Mouse (Mus musculus) G1E (cell line): ENCODE data around the gene Gabbr1. TPM values are rescaled to one million over a fixed set of nuclear protein-coding genes. Genes with fewer than 3 reads are reported as not detected.

Experiments used
- ATAC-seq: 2 replicates; pipeline ENCODE4 v1.8.0; 2016; ENCODE audit warnings: mild to moderate bottlenecking; ENCODE audit not compliant: insufficient number of reproducible peaks, poor library complexity, low FRiP score, severe bottlenecking; ENCODE audit errors: extremely low read depth
- DNase-seq: peaks from one replicate; pipeline ENCODE4 v3.0.0; 2012; ENCODE audit warnings: low spot score
- H3K27me3 ChIP-seq: 2 replicates; pipeline ENCODE4 v1.6.1; 2012; ENCODE audit warnings: mild to moderate bottlenecking, low read length, inconsistent platforms; ENCODE audit not compliant: insufficient read depth
- H3K36me3 ChIP-seq: replicated peaks from 2 replicates; pipeline ENCODE3; 2012; ENCODE audit warnings: mild to moderate bottlenecking, inconsistent platforms
- H3K4me1 ChIP-seq: 2 replicates; pipeline ENCODE4 v1.6.1; 2012; ENCODE audit warnings: low read depth, low read length, inconsistent platforms, mixed read lengths; ENCODE audit not compliant: insufficient read depth
- H3K4me3 ChIP-seq: 2 replicates; pipeline ENCODE4 v1.5.1; 2012; ENCODE audit warnings: low read depth, mild to moderate bottlenecking, inconsistent platforms, low read length, moderate library complexity, mixed read lengths
- H3K9me3 ChIP-seq: replicated peaks from 2 replicates; pipeline ENCODE4 v1.6.1; 2012; ENCODE audit warnings: inconsistent platforms
- CTCF ChIP-seq: IDR thresholded peaks from 2 replicates; pipeline ENCODE4 v1.5.1; 2012; ENCODE audit warnings: low read depth, low read length, inconsistent platforms, mixed read lengths
- GATA1 ChIP-seq: IDR thresholded peaks from 2 replicates; pipeline ENCODE4 v1.6.1; 2012; ENCODE audit warnings: borderline replicate concordance, low read length, inconsistent platforms, mixed read lengths
- GATA2 ChIP-seq: IDR thresholded peaks from 2 replicates; pipeline ENCODE4 v1.6.1; 2012; ENCODE audit warnings: low read depth, low read length, inconsistent platforms, borderline replicate concordance
- POLR2AphosphoS5 ChIP-seq: IDR thresholded peaks from 2 replicates; pipeline ENCODE4 v1.6.1; 2012; ENCODE audit warnings: low read depth, low read length, inconsistent platforms; ENCODE audit not compliant: insufficient replicate concordance
- TAL1 ChIP-seq: conservative IDR thresholded peaks from 2 replicates; pipeline ENCODE4 v1.6.1; 2012; ENCODE audit warnings: low read depth, low read length, inconsistent platforms, mixed read lengths
- polyA plus RNA-seq: library from polyadenylated mRNA; stranded (reverse); fragments of >175 nt; gene quantifications from 2 replicates; pipeline ENCODE4 v1.2.3, GENCODE M21; 2012
- total RNA-seq, 2 experiments: library from RNA; stranded (forward) in 1 of 2; stranded (reverse) in 1 of 2; fragments of 200-1000 nt in 1 of 2; fragments of >200 nt in 1 of 2; fragmentation: Nextera tagmentation in 1 of 2; gene quantifications; 2 replicates each; pipeline ENCODE4 v1.2.3; 2014 to 2017

Gene Gabbr1
- total and polyA plus RNA-seq, 3 experiments, result 11.7 to 36.4 (median 31.9) TPM

GRCm38 (mm10) chr17:37080119-37080518 lies 34.4 kb downstream of the Gabbr1 start:
- H3K9me3 ChIP-seq, result no peaks in the 10 kb centered on the region
- no peak for DNase-seq
- no peaks in the 10 kb centered on the region for H3K4me1 ChIP-seq
- H3K4me3 ChIP-seq, result no peak overlapping the region
- no peak for ATAC-seq
- H3K36me3 ChIP-seq, result peaks cover 2% of the 10 kb centered on the region
- TF ChIP-seq POLR2AphosphoS5 (no peak), TAL1 (no peak), CTCF (no peak), GATA1 (no peak), GATA2 (no peak)
- 0 out of 2 replicates have a peak, but pooled peaks cover 2% of the 10 kb centered on the region for H3K27me3 ChIP-seq

GRCm38 (mm10) chr17:37081659-37082058 lies 35.9 kb downstream of the Gabbr1 start:
- Histone ChIP-seq H3K4me1 (no peaks in the 10 kb centered on the region), H3K9me3 (no peaks in the 10 kb centered on the region), H3K36me3 (no peaks in the 10 kb centered on the region), H3K27me3 (peaks cover 5% of the 10 kb centered on the region; the same call in 1 of the 2 replicates), H3K4me3 (no peak overlapping the region)
- no peak for TF ChIP-seq TAL1
- TF ChIP-seq GATA1, result no peak
- no peak for TF ChIP-seq POLR2AphosphoS5
- no peak for TF ChIP-seq GATA2
- TF ChIP-seq CTCF, result no peak
- DNase-seq (no peak), ATAC-seq (no peak)

DNA sequence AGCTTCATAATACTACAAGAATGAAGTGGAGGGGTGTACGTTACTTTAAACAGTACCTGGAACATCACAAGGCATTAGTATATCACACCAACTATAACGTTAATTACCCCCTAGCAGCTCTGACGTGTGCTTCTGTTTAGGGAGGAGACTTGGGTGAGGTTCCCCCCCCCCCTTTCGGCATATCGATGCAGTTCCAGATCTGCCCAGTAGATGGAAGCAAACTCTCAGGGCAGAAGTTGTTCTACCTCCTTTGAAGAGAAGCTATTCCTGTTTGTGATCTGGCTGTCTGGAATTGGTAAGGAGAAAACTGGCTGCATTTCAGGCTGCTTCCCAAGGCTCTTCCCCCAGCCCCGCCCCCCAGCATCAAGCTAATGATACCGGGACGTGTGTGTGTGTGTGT lies 37.6 kb downstream of the Gabbr1 start:
- Histone ChIP-seq H3K4me3 (no peak overlapping the region), H3K36me3 (no peaks in the 10 kb centered on the region), H3K4me1 (no peaks in the 10 kb centered on the region), H3K9me3 (no peaks in the 10 kb centered on the region), H3K27me3 (peaks cover 5% of the 10 kb centered on the region; the same call in 1 of the 2 replicates)
- ATAC-seq, result peak; percentile 28; the same call in 1 of the 2 replicates
- DNase-seq, result peak; percentile 22
- 0 out of 2 replicates have a peak, but pooled peaks have one; percentile 28 for TF ChIP-seq CTCF
- no peak for TF ChIP-seq GATA2
- no peak for TF ChIP-seq GATA1

GRCm38 (mm10) chr17:37084632-37085031 lies 38.9 kb downstream of the Gabbr1 start:
- Histone ChIP-seq H3K36me3 (no peaks in the 10 kb centered on the region), H3K9me3 (no peaks in the 10 kb centered on the region), H3K4me3 (no peak overlapping the region), H3K4me1 (no peaks in the 10 kb centered on the region), H3K27me3 (peaks cover 5% of the 10 kb centered on the region; the same call in 1 of the 2 replicates)
- TF ChIP-seq GATA1, result no peak
- TF ChIP-seq POLR2AphosphoS5, result no peak
- TF ChIP-seq TAL1, result no peak
- TF ChIP-seq CTCF, result no peak
- no peak for TF ChIP-seq GATA2
- no peak for ATAC-seq
- DNase-seq, result no peak

DNA sequence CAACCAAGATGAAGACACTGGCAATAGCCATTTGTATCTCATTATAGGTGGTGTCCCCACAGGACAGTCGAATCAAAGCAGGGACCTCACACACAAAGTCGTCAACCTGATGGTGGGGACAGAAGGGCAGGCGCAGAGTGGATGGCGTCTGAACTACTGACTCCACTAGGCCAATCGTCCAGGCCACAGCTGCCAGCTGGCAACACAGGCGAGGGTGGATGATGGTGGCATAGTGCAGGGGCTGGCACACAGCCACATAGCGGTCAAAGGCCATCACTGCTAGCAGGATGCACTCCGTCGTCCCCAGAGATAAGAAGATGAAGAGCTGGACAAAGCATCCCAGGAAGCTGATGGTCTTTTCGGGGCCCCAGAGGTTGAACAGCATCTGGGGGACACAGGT lies 39.8 kb downstream of the Gabbr1 start:
- ATAC-seq, result no peak
- H3K4me1 ChIP-seq, result no peaks in the 10 kb centered on the region
- no peak for DNase-seq
- peaks cover 3% of the 10 kb centered on the region; the same call in 1 of the 2 replicates for H3K27me3 ChIP-seq
- H3K36me3 ChIP-seq, result no peaks in the 10 kb centered on the region
- TF ChIP-seq TAL1 (no peak), GATA1 (no peak), GATA2 (no peak), POLR2AphosphoS5 (no peak), CTCF (no peak)
- H3K9me3 ChIP-seq, result no peaks in the 10 kb centered on the region
- H3K4me3 ChIP-seq, result no peak overlapping the region

- DNase-seq (no peak), ATAC-seq (no peak)
- no peak within 1 kb of the TSS for H3K4me3 ChIP-seq
- TF ChIP-seq CTCF, result no peak
- no peaks in the 10 kb centered on the region for H3K36me3 ChIP-seq
- H3K9me3 ChIP-seq, result no peaks in the 10 kb centered on the region
- peaks cover 3% of the 10 kb centered on the region; the same call in 1 of the 2 replicates for H3K27me3 ChIP-seq
- H3K4me1 ChIP-seq, result no peaks in the 10 kb centered on the region
Measured at GRCm38 (mm10) chr17:37088399-37088798, 42.6 kb downstream of the Gabbr1 start, which contains the start of gene Olfr90. Olfr90 (minus strand) TSS chr17:37088499.

GRCm38 (mm10) chr17:37092198-37092597 lies 46.4 kb downstream of the Gabbr1 start:
- H3K36me3 ChIP-seq, result no peaks in the 10 kb centered on the region
- no peak overlapping the region for H3K4me3 ChIP-seq
- H3K27me3 ChIP-seq, result no peaks in the 10 kb centered on the region
- DNase-seq (no peak), ATAC-seq (no peak)
- TF ChIP-seq POLR2AphosphoS5 (no peak), CTCF (no peak), GATA1 (no peak), TAL1 (no peak), GATA2 (no peak)
- no peaks in the 10 kb centered on the region for H3K4me1 ChIP-seq
- H3K9me3 ChIP-seq, result no peaks in the 10 kb centered on the region
